Mouse (Mus musculus): ENCODE results near the gene Mzf1. TPM values are rescaled to one million over a fixed set of nuclear protein-coding genes. Genes with fewer than 3 reads are reported as not detected.

Gene Mzf1
- polyA plus RNA-seq, 1 experiment from 2014 or later: 2.1 TPM

DNA sequence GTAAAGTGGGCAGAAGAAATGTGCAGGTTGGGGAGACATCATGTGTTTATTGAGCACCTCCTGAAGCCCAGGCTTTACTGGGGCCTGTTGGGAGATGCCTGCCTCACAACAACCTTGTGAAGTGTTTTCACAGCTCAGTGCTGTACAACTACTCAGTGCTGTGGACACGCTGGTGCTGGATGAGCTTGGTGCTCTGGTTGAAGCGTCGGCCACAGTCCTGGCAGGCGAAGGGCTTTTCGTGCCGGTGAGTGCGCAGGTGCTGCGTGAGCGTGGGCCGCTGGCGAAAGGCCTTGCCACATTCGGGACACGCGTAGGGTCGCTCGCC is 11.5 kb downstream of the Mzf1 start:
- Histone ChIP-seq H3K4me1 (ENCODE audit: insufficient read depth, low read depth, low read length) (peaks cover 12% of the 10 kb centered on the region), H3K9me3 (ENCODE audit: low read length) (no peaks in the 10 kb centered on the region)

DNA sequence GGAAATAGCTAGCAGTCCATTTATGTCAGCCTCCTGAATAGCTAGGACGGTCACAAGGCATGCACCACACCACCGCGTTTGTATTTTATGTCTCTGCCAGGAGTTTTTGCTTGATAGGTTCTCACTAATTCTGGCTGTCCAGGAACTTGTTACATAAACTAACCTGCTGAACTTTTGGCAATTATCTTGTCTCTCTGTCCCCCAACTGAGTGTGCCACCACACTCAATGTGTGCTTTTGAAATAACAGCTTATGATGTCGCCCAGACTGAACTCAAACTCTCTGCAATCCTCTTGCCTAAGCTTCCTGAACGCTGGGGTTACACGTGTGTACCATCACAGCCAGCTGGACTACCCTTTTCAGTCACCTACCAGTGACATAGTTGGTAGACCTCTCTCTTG is 12.1 kb downstream of the Mzf1 start:
- TF ChIP-seq EP300 (IDR thresholded peaks at IDR 0.05): no peak
- no peak for TF ChIP-seq CTCF (IDR thresholded peaks at IDR 0.05)
- H3K4me2 ChIP-seq (replicated peaks; ENCODE audit: low read depth, low read length): no peak overlapping the region
- no peak for DNase-seq (ENCODE audit: low spot score)
- H3K9ac ChIP-seq (replicated peaks; ENCODE audit: low read depth): no peak overlapping the region
- peaks cover 18% of the 10 kb centered on the region for H3K27me3 ChIP-seq (replicated peaks; ENCODE audit: insufficient read depth, low read length)
- H3K9me3 ChIP-seq (ENCODE audit: low read length): no peaks in the 10 kb centered on the region
- H3K4me3 ChIP-seq (ENCODE audit: low read depth, low read length): no peak overlapping the region
- no peak for ATAC-seq
- peaks cover 12% of the 10 kb centered on the region for H3K4me1 ChIP-seq (ENCODE audit: insufficient read depth, low read depth, low read length)
- WGBS: 69% methylated on average over 6 of the region's 6 CpGs
- no peaks in the 10 kb centered on the region for H3K36me3 ChIP-seq (ENCODE audit: insufficient read depth, low read length)
- no peak overlapping the region for H3K27ac ChIP-seq (ENCODE audit: low read length)

More for the DNA sequence above, 11.5 kb downstream of the Mzf1 start:
- no peak for TF ChIP-seq CTCF (IDR thresholded peaks at IDR 0.05)
- no peak for TF ChIP-seq EP300 (IDR thresholded peaks at IDR 0.05)
- H3K4me3 ChIP-seq (ENCODE audit: low read depth, low read length): no peak overlapping the region
- 0 out of 2 replicates have a peak overlapping the region, but pooled peaks have one; percentile 52 for H3K4me2 ChIP-seq (replicated peaks; ENCODE audit: low read depth, low read length)
- no peak overlapping the region for H3K9ac ChIP-seq (replicated peaks; ENCODE audit: low read depth)
- no peaks in the 10 kb centered on the region for H3K36me3 ChIP-seq (ENCODE audit: insufficient read depth, low read length)
- DNase-seq (ENCODE audit: low spot score) (no peak), ATAC-seq (no peak)
- no peak overlapping the region for H3K27ac ChIP-seq (ENCODE audit: low read length)
- WGBS: 42% methylated on average over 16 of the region's 16 CpGs
- peaks cover 18% of the 10 kb centered on the region for H3K27me3 ChIP-seq (replicated peaks; ENCODE audit: insufficient read depth, low read length)

DNA sequence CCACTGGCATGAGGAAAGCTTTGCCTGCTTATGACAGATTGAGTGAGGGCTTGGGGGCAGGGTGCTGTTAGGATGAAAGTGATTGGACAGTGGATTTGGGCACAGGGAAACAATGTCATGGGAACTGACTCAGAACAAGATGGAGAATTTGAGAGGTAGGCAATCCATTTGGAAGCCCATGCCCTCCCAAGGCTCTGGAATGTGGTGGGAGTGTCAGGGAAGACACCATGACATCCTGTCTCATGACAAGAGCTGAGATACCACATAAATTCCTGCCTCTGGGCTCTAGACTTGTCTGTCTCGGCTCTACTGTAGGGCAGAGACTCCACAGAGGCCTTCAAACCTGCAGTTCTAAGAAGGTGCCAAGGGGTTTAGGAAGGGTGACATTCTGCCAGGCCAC is 13.3 kb downstream of the Mzf1 start:
- WGBS: 67% methylated on average over 1 of the region's 1 CpGs
- no peak for DNase-seq (ENCODE audit: low spot score)
- TF ChIP-seq EP300 (IDR thresholded peaks at IDR 0.05): no peak
- no peak for TF ChIP-seq CTCF (IDR thresholded peaks at IDR 0.05)
- H3K36me3 ChIP-seq (ENCODE audit: insufficient read depth, low read length): no peaks in the 10 kb centered on the region
- no peak overlapping the region for H3K4me3 ChIP-seq (ENCODE audit: low read depth, low read length)
- H3K4me2 ChIP-seq (replicated peaks; ENCODE audit: low read depth, low read length): no peak overlapping the region
- no peak overlapping the region for H3K9ac ChIP-seq (replicated peaks; ENCODE audit: low read depth)
- peaks cover 18% of the 10 kb centered on the region for H3K27me3 ChIP-seq (replicated peaks; ENCODE audit: insufficient read depth, low read length)
- no peak for ATAC-seq
- H3K9me3 ChIP-seq (ENCODE audit: low read length): no peaks in the 10 kb centered on the region
- peaks cover 21% of the 10 kb centered on the region for H3K4me1 ChIP-seq (ENCODE audit: insufficient read depth, low read depth, low read length)
- no peak overlapping the region for H3K27ac ChIP-seq (ENCODE audit: low read length)

DNA sequence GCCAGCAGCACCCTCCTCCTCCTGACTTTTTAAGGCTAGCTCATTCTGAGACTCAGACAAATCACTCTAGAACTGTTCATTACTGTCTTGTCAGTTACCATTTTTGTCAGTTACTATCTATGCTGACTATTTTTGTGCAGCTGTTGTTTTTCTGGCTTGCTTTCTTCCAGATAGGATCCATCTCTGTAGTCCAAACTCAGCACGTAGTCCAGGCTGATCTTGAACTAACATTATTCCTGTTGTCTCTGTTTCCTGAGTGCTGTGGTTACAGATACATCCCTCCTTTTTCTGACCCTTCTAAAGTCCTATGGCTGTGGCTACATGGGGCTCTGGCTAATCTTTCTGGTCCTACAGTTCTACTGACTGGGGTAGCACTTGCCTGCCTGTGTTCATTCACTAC is 15.4 kb downstream of the Mzf1 start:
- Histone ChIP-seq H3K4me3 (ENCODE audit: low read depth, low read length) (no peak overlapping the region), H3K27me3 (replicated peaks; ENCODE audit: insufficient read depth, low read length) (peaks cover 15% of the 10 kb centered on the region), H3K27ac (ENCODE audit: low read length) (peak overlapping the region; percentile 100; the same call in 1 of the 2 replicates), H3K4me2 (replicated peaks; ENCODE audit: low read depth, low read length) (peak overlapping the region; percentile 62), H3K9ac (replicated peaks; ENCODE audit: low read depth) (peak overlapping the region; percentile 99; the same call in 1 of the 2 replicates), H3K4me1 (ENCODE audit: insufficient read depth, low read depth, low read length) (peaks cover 25% of the 10 kb centered on the region), H3K36me3 (ENCODE audit: insufficient read depth, low read length) (no peaks in the 10 kb centered on the region), H3K9me3 (ENCODE audit: low read length) (no peaks in the 10 kb centered on the region)
- WGBS: 81% methylated on average over 1 of the region's 1 CpGs
- TF ChIP-seq EP300 (IDR thresholded peaks at IDR 0.05) (no peak), CTCF (IDR thresholded peaks at IDR 0.05) (no peak)
- no peak for DNase-seq (ENCODE audit: low spot score)
- ATAC-seq: no peak

DNA sequence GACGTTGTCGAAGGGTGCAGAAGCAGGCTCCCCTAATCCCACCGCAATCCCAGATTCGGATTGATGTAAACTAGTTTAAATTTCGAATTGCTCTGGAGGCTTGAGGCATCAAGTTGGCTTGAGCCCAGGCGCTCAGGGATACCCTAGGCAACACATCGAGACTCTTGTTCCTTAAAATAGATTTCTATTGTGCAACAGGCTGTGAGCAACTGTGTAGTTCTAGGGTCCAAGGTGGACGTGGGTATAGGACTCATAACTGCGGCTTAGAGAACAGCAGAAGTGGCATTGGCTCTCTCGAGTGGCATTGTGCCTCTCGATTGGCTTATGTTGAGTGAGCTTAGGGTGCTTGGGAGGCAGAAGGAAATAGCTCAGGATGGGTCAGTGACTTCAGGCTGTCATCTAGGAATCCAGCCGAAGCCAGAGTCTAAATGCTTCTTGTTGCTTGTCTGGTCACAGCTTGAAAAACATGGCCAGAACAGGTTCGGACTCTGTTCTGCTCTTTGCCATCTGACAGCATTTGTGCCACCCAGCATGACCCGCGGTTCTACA is 15.9 kb downstream of the Mzf1 start:
- Histone ChIP-seq H3K27me3 (replicated peaks; ENCODE audit: insufficient read depth, low read length) (peaks cover 10% of the 10 kb centered on the region; the same call in 1 of the 2 replicates), H3K36me3 (ENCODE audit: insufficient read depth, low read length) (no peaks in the 10 kb centered on the region), H3K4me1 (ENCODE audit: insufficient read depth, low read depth, low read length) (peaks cover 25% of the 10 kb centered on the region), H3K27ac (ENCODE audit: low read length) (peak overlapping the region; percentile 100), H3K9me3 (ENCODE audit: low read length) (no peaks in the 10 kb centered on the region), H3K4me2 (replicated peaks; ENCODE audit: low read depth, low read length) (peak overlapping the region; percentile 62), H3K4me3 (ENCODE audit: low read depth, low read length) (peak overlapping the region; percentile 84), H3K9ac (replicated peaks; ENCODE audit: low read depth) (peak overlapping the region; percentile 99)
- 6% methylated on average over 15 of the region's 15 CpGs for WGBS
- 0 out of 2 replicates have a peak, but pooled peaks have one; percentile 1 for ATAC-seq
- TF ChIP-seq CTCF (IDR thresholded peaks at IDR 0.05): no peak
- TF ChIP-seq EP300 (IDR thresholded peaks at IDR 0.05): 0 out of 2 replicates have a peak, but pooled peaks have one; percentile 13
- peak; percentile 78 for DNase-seq (ENCODE audit: low spot score)

DNA sequence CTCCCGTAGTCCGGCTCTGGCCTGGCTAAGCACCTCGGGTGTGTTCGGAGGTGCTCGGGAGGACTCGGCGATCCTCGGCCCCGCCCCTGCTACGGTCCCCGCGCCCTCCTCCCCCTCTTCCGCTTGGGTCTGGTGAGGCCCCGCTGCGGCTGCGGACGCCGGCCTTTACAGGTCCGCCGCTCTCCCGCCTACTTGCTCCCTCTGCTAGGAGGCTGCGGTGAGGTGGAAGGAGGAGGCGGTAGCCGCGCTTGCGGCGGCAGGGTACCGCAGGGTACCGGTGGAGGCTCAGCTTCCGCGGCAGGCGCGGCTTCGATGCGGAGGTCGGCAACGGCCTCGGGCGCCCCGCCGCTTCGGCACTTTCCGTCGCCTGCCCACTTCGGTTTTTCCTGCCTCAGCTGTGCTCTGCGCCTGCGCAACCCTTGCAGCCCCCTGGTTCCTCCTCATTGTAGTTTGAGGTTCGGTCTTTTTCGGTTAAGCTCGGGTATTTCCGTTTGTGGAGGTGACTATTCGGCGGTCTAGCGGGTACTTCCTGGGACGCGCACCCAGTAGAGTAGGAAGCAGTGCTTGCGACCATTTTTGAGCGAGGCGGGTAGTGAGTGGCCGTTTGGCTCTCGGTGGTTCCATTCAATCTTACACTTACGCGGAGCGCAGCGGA is 16.5 kb downstream of the Mzf1 start, which contains the start of gene Ube2m:
Ube2m (minus strand) TSS at position 375 of the 655 bp plus-strand sequence.
- Histone ChIP-seq H3K36me3 (ENCODE audit: insufficient read depth, low read length) (0 out of 2 replicates have a peak, but pooled peaks cover under 1% of the 10 kb centered on the region), H3K9ac (replicated peaks; ENCODE audit: low read depth) (peak within 1 kb of the TSS; percentile 99), H3K4me1 (ENCODE audit: insufficient read depth, low read depth, low read length) (peaks cover 29% of the 10 kb centered on the region), H3K27me3 (replicated peaks; ENCODE audit: insufficient read depth, low read length) (0 out of 2 replicates have a peak, but pooled peaks cover 4% of the 10 kb centered on the region), H3K4me3 (ENCODE audit: low read depth, low read length) (peak within 1 kb of the TSS; percentile 84), H3K4me2 (replicated peaks; ENCODE audit: low read depth, low read length) (peak within 1 kb of the TSS; percentile 62), H3K9me3 (ENCODE audit: low read length) (no peaks in the 10 kb centered on the region), H3K27ac (ENCODE audit: low read length) (peak within 1 kb of the TSS; percentile 100)
- no peak for TF ChIP-seq CTCF (IDR thresholded peaks at IDR 0.05)
- no peak for TF ChIP-seq EP300 (IDR thresholded peaks at IDR 0.05)
- peak; percentile 98 for DNase-seq (ENCODE audit: low spot score)
- under 1% methylated on average over 52 of the region's 65 CpGs for WGBS
- ATAC-seq: peak; percentile 94
